Mouse (Mus musculus): ENCODE data around the gene Ppp1r13l. TPM values are rescaled to one million over a fixed set of nuclear protein-coding genes. Genes with fewer than 3 reads are reported as not detected.
A peak's percentile ranks its signal among the peaks of the same experiment; 100 is the strongest.

Ppp1r13l gene
- polyA plus RNA-seq, 1 experiment: 16.5 TPM

- DNase-seq (ENCODE audit: low spot score): no peak
Observed at GRCm38 (mm10) chr7:19337122-19337521, 22.4 kb upstream of the Ppp1r13l start.

- DNase-seq (ENCODE audit: low spot score): no peak
Observed at GRCm38 (mm10) chr7:19338060-19338459, 21.5 kb upstream of the Ppp1r13l start.

GRCm38 (mm10) chr7:19338596-19338995, 21.0 kb upstream of the Ppp1r13l start:
- no peak for DNase-seq (ENCODE audit: low spot score)

- DNase-seq (ENCODE audit: low spot score): no peak
Observed at GRCm38 (mm10) chr7:19341250-19341649, 18.3 kb upstream of the Ppp1r13l start.

- no peak for DNase-seq (ENCODE audit: low spot score)
Observed at GRCm38 (mm10) chr7:19341761-19342409, 17.7 kb upstream of the Ppp1r13l start.

GRCm38 (mm10) chr7:19342481-19343027, 17.0 kb upstream of the Ppp1r13l start:
- DNase-seq (ENCODE audit: low spot score): peak; percentile 84

GRCm38 (mm10) chr7:19343210-19343808, 16.2 kb upstream of the Ppp1r13l start:
- DNase-seq (ENCODE audit: low spot score): peak; percentile 60

- no peak for DNase-seq (ENCODE audit: low spot score)
Observed at GRCm38 (mm10) chr7:19344237-19344847, 15.2 kb upstream of the Ppp1r13l start, which contains the start of gene Ercc1. Gene Ercc1 (plus strand): TSS chr7:19344778.

- DNase-seq (ENCODE audit: low spot score): peak; percentile 82
Observed at GRCm38 (mm10) chr7:19344938-19345471, 14.5 kb upstream of the Ppp1r13l start.

GRCm38 (mm10) chr7:19349188-19349915, 10.2 kb upstream of the Ppp1r13l start:
- DNase-seq (ENCODE audit: low spot score): no peak

GRCm38 (mm10) chr7:19350221-19350620, 9.3 kb upstream of the Ppp1r13l start:
- DNase-seq (ENCODE audit: low spot score): no peak

- DNase-seq (ENCODE audit: low spot score): no peak
Observed at GRCm38 (mm10) chr7:19354991-19355390, 4.6 kb upstream of the Ppp1r13l start.

GRCm38 (mm10) chr7:19356311-19356710, 3.2 kb upstream of the Ppp1r13l start:
- no peak for DNase-seq (ENCODE audit: low spot score)

GRCm38 (mm10) chr7:19357381-19358375, 1.9 kb upstream of the Ppp1r13l start:
- no peak for DNase-seq (ENCODE audit: low spot score)

- no peak for DNase-seq (ENCODE audit: low spot score)
Observed at GRCm38 (mm10) chr7:19358634-19359033, 915 bp upstream of the Ppp1r13l start.

- peak; percentile 74 for DNase-seq (ENCODE audit: low spot score)
Observed at GRCm38 (mm10) chr7:19359892-19360641, 518 bp downstream of the Ppp1r13l start.

- DNase-seq (ENCODE audit: low spot score): peak; percentile 74
Observed at GRCm38 (mm10) chr7:19360944-19361343, 1.4 kb downstream of the Ppp1r13l start.

GRCm38 (mm10) chr7:19361720-19362119, 2.2 kb downstream of the Ppp1r13l start:
- peak; percentile 91 for DNase-seq (ENCODE audit: low spot score)

- DNase-seq (ENCODE audit: low spot score): no peak
Observed at GRCm38 (mm10) chr7:19362276-19362675, 2.7 kb downstream of the Ppp1r13l start.

- peak; percentile 81 for DNase-seq (ENCODE audit: low spot score)
Observed at GRCm38 (mm10) chr7:19363881-19364280, 4.3 kb downstream of the Ppp1r13l start.
